Mouse (Mus musculus) midbrain, embryonic 10.5 days (tissue): ENCODE data around the gene Dppa3. TPM values are rescaled to one million over a fixed set of nuclear protein-coding genes. Genes with fewer than 3 reads are reported as not detected.
"Not testable (repeated sequence)": the region's sequence is repeated elsewhere in the genome, so short reads cannot be mapped to it uniquely, and the experiment has no call there.

ENCODE experiments used
- DNase-seq: peaks from one replicate; pipeline ENCODE4 v3.0.0-alpha.2; 2017; ENCODE audit warnings: low spot score
- H3K27ac ChIP-seq: fragments of 300-500 bp; sonication (generic); replicated peaks from 2 replicates; pipeline ENCODE4 v1.5.1; 2016; ENCODE audit warnings: mild to moderate bottlenecking
- H3K27me3 ChIP-seq: fragments of 300-500 bp; sonication (generic); 2 replicates; pipeline ENCODE4 v1.6.1; 2016; ENCODE audit warnings: low read depth, mild to moderate bottlenecking; ENCODE audit not compliant: poor library complexity, severe bottlenecking
- H3K36me3 ChIP-seq: fragments of 300-500 bp; sonication (generic); 2 replicates; pipeline ENCODE4 v1.6.1; 2016; ENCODE audit warnings: mild to moderate bottlenecking, moderate library complexity
- H3K4me1 ChIP-seq: fragments of 300-500 bp; sonication (generic); 2 replicates; pipeline ENCODE4 v1.6.1; 2016
- H3K4me3 ChIP-seq: fragments of 300-500 bp; sonication (generic); 2 replicates; pipeline ENCODE4 v1.5.1; 2016; ENCODE audit warnings: mild to moderate bottlenecking, moderate library complexity
- H3K9me3 ChIP-seq: fragments of 300-500 bp; sonication (generic); replicated peaks from 2 replicates; pipeline ENCODE4 v1.6.1; 2016; ENCODE audit warnings: mild to moderate bottlenecking
- WGBS: fragments of 180-500 bp; shearing (Covaris S2); methylation state at CpG from one replicate; pipeline ENCODE4 v1.1.7; 2016; 5-methylcytosine and 5-hydroxymethylcytosine counted together
- polyA plus RNA-seq: library from polyadenylated mRNA; unstranded; fragments of >200 nt; fragmentation: Nextera tagmentation; extraction: Ambion mirVana; gene quantifications from 2 replicates; pipeline ENCODE4 v1.2.1, GENCODE M21; 2016

Dppa3 gene
- polyA plus RNA-seq, 1 experiment from 2014 or later: not detected

- WGBS: 56% methylated on average over 5 of the region's 5 CpGs
- no peak for DNase-seq
Measured at GRCm38 (mm10) chr6:122624480-122624879, 1.7 kb upstream of the Dppa3 start.

DNA sequence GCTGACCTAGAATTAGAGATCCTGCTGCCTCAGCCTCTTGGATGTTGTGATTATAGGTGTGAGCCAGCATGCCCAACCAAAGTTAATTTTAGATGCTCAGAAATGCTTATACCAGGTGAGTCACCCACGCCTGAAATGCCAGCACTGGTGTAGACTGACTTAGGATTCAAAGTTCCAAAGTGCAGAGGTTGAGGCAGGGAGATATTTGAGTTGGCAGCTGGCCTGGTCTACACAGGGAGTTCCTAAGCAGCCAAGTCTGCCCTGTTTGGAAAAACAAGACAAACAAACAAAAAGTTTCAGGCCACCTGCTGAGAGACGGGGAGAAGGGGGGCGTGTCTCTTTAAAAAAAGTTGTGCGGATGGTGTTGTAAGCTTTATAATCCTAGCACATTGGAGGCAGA, 1.1 kb upstream of the Dppa3 start:
- 85% methylated on average over 4 of the region's 4 CpGs for WGBS
- Histone ChIP-seq H3K4me3 (no peak overlapping the region), H3K36me3 (no peaks in the 10 kb centered on the region), H3K9me3 (no peaks in the 10 kb centered on the region), H3K4me1 (no peaks in the 10 kb centered on the region), H3K27ac (no peak overlapping the region), H3K27me3 (peaks cover 6% of the 10 kb centered on the region; the same call in 1 of the 2 replicates)
- no peak for DNase-seq

More at GRCm38 (mm10) chr6:122624480-122624879, 1.7 kb upstream of the Dppa3 start:
- no peak overlapping the region for H3K27ac ChIP-seq
- H3K27me3 ChIP-seq: peaks cover 6% of the 10 kb centered on the region; the same call in 1 of the 2 replicates
- H3K9me3 ChIP-seq: no peaks in the 10 kb centered on the region
- no peaks in the 10 kb centered on the region for H3K36me3 ChIP-seq
- no peaks in the 10 kb centered on the region for H3K4me1 ChIP-seq
- H3K4me3 ChIP-seq: no peak overlapping the region

- Histone ChIP-seq H3K4me3 (no peak overlapping the region; the same call in 1 of the 2 replicates), H3K9me3 (no peaks in the 10 kb centered on the region), H3K27me3 (peaks cover 6% of the 10 kb centered on the region; the same call in 1 of the 2 replicates), H3K27ac (no peak overlapping the region), H3K4me1 (no peaks in the 10 kb centered on the region), H3K36me3 (no peaks in the 10 kb centered on the region)
- 43% methylated on average over 20 of the region's 20 CpGs for WGBS
- no peak for DNase-seq
Measured at GRCm38 (mm10) chr6:122627469-122628108, 1.4 kb downstream of the Dppa3 start.

GRCm38 (mm10) chr6:122633411-122633810, 7.2 kb downstream of the Dppa3 start:
- Histone ChIP-seq H3K36me3 (no peaks in the 10 kb centered on the region), H3K27me3 (no peaks in the 10 kb centered on the region), H3K4me1 (no peaks in the 10 kb centered on the region), H3K4me3 (no peak overlapping the region), H3K27ac (no peak overlapping the region), H3K9me3 (no peaks in the 10 kb centered on the region)
- DNase-seq: no peak
- 60% methylated on average over 9 of the region's 9 CpGs for WGBS

DNA sequence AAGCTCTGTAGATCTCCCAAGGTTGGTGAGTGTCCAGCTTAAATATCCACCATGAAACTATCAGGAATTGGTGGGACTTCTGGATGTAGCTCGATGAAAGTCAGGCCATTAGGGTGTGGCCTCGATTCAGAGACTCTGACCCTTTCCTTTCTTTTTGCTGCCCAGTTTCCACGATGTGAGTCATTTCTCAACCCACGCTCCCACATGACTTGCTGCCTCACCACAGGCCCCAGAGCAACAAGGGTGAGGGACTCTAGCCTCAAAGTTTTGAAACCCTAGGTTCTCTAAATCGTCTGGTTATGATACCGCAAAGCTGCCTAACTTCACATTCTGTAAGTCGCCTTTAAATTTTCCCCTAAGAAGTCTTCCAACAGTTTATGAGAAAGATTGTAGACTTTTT, 9.1 kb downstream of the Dppa3 start:
- Histone ChIP-seq H3K4me3 (no peak overlapping the region), H3K9me3 (no peaks in the 10 kb centered on the region)
- 92% methylated on average over 7 of the region's 7 CpGs for WGBS

GRCm38 (mm10) chr6:122636666-122637065, 10.5 kb downstream of the Dppa3 start:
- H3K4me1 ChIP-seq: no peaks in the 10 kb centered on the region
- H3K36me3 ChIP-seq: no peaks in the 10 kb centered on the region
- no peak overlapping the region for H3K27ac ChIP-seq
- no peaks in the 10 kb centered on the region for H3K9me3 ChIP-seq
- no peak overlapping the region for H3K4me3 ChIP-seq
- WGBS: 91% methylated on average over 3 of the region's 3 CpGs
- H3K27me3 ChIP-seq: no peaks in the 10 kb centered on the region
- no peak for DNase-seq

More for the DNA sequence above, 9.1 kb downstream of the Dppa3 start:
- Histone ChIP-seq H3K36me3 (no peaks in the 10 kb centered on the region), H3K4me1 (no peaks in the 10 kb centered on the region), H3K27ac (no peak overlapping the region), H3K27me3 (no peaks in the 10 kb centered on the region)
- no peak for DNase-seq

- H3K4me1 ChIP-seq, DNase-seq, H3K27me3 ChIP-seq, H3K36me3 ChIP-seq, H3K9me3 ChIP-seq, H3K4me3 ChIP-seq, H3K27ac ChIP-seq: not testable (repeated sequence)
- 91% methylated on average over 4 of the region's 4 CpGs for WGBS
Measured at GRCm38 (mm10) chr6:122637566-122637965, 11.4 kb downstream of the Dppa3 start.

- H3K4me1 ChIP-seq: not testable (repeated sequence)
Measured at GRCm38 (mm10) chr6:122644196-122644595, 18.0 kb downstream of the Dppa3 start.

DNA sequence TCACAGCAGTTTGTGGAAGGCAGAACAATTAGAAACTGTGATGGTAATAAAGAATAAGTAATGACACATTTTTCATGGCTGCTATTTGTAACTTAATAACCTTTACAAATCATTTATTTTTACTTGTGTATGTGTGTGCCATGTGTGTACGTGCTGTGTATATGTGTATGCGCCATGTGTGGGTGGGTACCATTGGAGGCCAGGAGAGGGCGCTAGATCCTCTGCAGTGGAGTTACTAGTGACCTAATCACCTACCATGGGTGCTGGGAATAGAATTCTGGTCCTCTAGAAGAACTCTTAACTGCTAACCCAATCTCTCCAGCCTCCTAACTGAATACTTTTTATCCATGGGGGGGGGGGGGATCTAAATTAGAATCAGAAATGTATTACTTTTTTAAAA, 23.7 kb downstream of the Dppa3 start:
- H3K27me3 ChIP-seq: no peaks in the 10 kb centered on the region
- no peak overlapping the region for H3K4me3 ChIP-seq
- DNase-seq: no peak
- WGBS: 77% methylated on average over 3 of the region's 3 CpGs
- H3K9me3 ChIP-seq: no peaks in the 10 kb centered on the region
- H3K4me1 ChIP-seq: peaks cover 5% of the 10 kb centered on the region
- no peak overlapping the region for H3K27ac ChIP-seq
- no peaks in the 10 kb centered on the region for H3K36me3 ChIP-seq

More at GRCm38 (mm10) chr6:122644196-122644595, 18.0 kb downstream of the Dppa3 start:
- not testable (repeated sequence) for H3K36me3 ChIP-seq, H3K27ac ChIP-seq, H3K27me3 ChIP-seq, H3K4me3 ChIP-seq, DNase-seq, H3K9me3 ChIP-seq
- 91% methylated on average over 21 of the region's 21 CpGs for WGBS

DNA sequence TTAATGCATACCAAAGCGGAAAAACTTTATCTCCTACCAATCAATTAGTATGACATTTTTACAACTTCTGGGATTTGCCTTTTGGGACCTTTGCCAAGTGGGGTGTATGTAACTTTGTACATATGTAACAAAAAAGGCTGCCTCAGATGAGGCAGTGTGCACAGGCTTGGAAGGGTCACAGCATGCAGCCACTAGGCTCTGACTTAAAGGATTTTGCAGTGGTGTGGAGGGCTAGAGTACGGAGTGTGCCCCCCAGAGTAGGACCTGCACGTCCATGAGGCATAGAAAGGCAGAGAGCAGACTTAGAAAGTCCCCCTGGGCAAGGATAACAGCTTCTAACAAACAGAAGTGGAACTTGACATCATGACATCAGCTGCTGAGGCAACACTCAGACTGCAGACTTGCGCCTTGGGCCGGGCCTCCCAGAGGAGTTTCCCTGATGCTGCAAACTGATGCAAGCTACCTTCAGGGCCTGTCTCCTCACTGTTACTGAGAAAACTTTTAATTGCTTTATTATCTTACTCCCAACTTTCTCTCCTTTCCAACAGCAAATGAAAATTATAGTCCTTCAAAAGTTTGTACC, 24.3 kb downstream of the Dppa3 start:
- no peaks in the 10 kb centered on the region for H3K9me3 ChIP-seq
- no peaks in the 10 kb centered on the region for H3K36me3 ChIP-seq
- no peak for DNase-seq
- 71% methylated on average over 5 of the region's 5 CpGs for WGBS
- peaks cover 10% of the 10 kb centered on the region for H3K4me1 ChIP-seq
- no peak overlapping the region for H3K4me3 ChIP-seq
- no peak overlapping the region for H3K27ac ChIP-seq
- H3K27me3 ChIP-seq: no peaks in the 10 kb centered on the region

DNA sequence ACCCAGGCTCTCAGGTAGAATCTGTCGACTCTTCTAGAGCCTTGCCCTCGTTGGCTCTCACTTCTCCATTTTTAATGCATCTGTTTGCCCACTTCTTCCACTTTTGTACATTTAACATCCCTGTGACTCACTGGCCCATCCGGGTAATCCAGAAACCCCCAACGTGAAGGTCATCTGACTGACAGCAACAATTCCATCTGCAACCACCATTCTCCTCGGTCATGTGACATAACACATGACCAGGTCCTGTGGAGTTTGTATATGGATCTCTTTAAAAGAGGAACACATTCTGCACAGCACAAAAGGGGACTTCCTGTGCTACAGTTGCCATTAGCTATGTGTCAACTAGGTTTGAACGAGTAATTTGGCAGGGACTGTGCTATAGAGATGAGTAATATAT, 28.1 kb downstream of the Dppa3 start:
- 86% methylated on average over 6 of the region's 6 CpGs for WGBS

DNA sequence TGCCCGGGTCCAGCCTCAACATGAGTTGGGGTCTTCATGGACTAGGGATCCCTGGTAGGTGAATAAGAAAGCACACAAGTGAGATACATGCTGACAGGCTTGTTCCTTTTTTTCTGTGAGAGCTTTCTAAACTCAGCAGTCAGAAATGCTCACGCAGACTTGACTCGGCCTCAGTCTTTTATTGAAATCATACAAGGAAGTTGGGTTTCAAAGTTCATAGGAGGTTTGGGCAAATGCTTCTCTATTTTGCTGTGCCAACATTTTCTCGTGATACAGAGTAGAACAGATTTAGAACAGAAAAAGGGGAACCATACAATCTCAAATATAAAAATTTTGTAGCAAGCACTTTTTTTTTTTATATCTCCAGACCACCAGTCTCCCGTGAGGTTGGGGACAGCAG, 31.4 kb downstream of the Dppa3 start:
- DNase-seq: no peak
- Histone ChIP-seq H3K9me3 (no peaks in the 10 kb centered on the region), H3K27ac (no peak overlapping the region), H3K4me3 (no peak overlapping the region), H3K36me3 (no peaks in the 10 kb centered on the region), H3K4me1 (peaks cover 12% of the 10 kb centered on the region), H3K27me3 (peaks cover 9% of the 10 kb centered on the region)
- 88% methylated on average over 5 of the region's 5 CpGs for WGBS

More for the DNA sequence above, 28.1 kb downstream of the Dppa3 start:
- no peaks in the 10 kb centered on the region for H3K27me3 ChIP-seq
- H3K27ac ChIP-seq: no peak overlapping the region
- H3K36me3 ChIP-seq: no peaks in the 10 kb centered on the region
- peaks cover 11% of the 10 kb centered on the region for H3K4me1 ChIP-seq
- H3K4me3 ChIP-seq: no peak overlapping the region
- no peak for DNase-seq
- no peaks in the 10 kb centered on the region for H3K9me3 ChIP-seq

DNA sequence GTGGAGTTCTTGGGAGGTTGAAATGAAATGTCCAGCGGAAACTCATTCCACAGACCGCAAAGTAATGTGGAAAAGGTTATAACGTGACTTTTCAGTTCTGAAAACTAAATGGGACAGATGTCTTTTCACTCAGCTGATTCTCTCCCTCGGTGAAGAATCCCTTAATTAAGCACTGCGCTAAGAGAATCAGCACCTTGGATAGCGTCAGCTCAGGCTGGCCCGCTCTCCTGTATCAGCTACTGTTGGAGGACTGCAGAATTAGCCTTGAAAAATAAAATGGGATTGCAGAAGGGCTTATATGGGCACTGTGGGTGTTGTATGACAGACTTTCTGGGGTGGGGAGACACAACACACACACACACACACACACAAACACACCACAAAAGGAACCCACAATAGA, 33.4 kb downstream of the Dppa3 start:
- Histone ChIP-seq H3K4me1 (peaks cover 24% of the 10 kb centered on the region), H3K9me3 (no peaks in the 10 kb centered on the region), H3K27me3 (peaks cover 25% of the 10 kb centered on the region), H3K27ac (no peak overlapping the region), H3K36me3 (no peaks in the 10 kb centered on the region), H3K4me3 (no peak overlapping the region)
- DNase-seq: no peak
- 17% methylated on average over 7 of the region's 7 CpGs for WGBS
